Mouse (Mus musculus) kidney, postnatal 0 days (tissue): ENCODE measurements around the gene Cdk8. TPM values are rescaled to one million over a fixed set of nuclear protein-coding genes. Genes with fewer than 3 reads are reported as not detected.

Experiments used
- ATAC-seq: fragments of 200-750 bp; cut with Nextera tagmentation; replicated peaks from 2 replicates; pipeline ENCODE4 v1.8.0; 2017; ENCODE audit warnings: low read depth, moderate number of reproducible peaks, moderate TSS enrichment, moderate library complexity; ENCODE audit not compliant: low FRiP score
- DNase-seq: peaks from one replicate; pipeline ENCODE4 v3.0.0-alpha.2; 2016; ENCODE audit warnings: low spot score
- H3K27ac ChIP-seq: fragments of 300-500 bp; sonication (generic); 2 replicates; pipeline ENCODE4 v1.5.1; 2014; ENCODE audit warnings: mild to moderate bottlenecking
- H3K27me3 ChIP-seq: fragments of 300-500 bp; sonication (generic); 2 replicates; pipeline ENCODE4 v1.6.1; 2014; ENCODE audit warnings: low read length, mixed read lengths; ENCODE audit not compliant: insufficient read depth
- H3K36me3 ChIP-seq: fragments of 300-500 bp; sonication (generic); 2 replicates; pipeline ENCODE4 v1.6.1; 2014; ENCODE audit warnings: low read length, mixed read lengths; ENCODE audit not compliant: insufficient read depth
- H3K4me1 ChIP-seq: fragments of 300-500 bp; sonication (generic); replicated peaks from 2 replicates; pipeline ENCODE4 v1.6.1; 2014; ENCODE audit warnings: antibody characterized with exemption, low read length, mixed read lengths; ENCODE audit not compliant: insufficient read depth
- H3K4me2 ChIP-seq: fragments of 300-500 bp; sonication (generic); 2 replicates; pipeline ENCODE4 v1.6.1; 2014; ENCODE audit warnings: mild to moderate bottlenecking, low read length, moderate library complexity, mixed read lengths
- H3K4me3 ChIP-seq: fragments of 300-500 bp; sonication (generic); replicated peaks from 2 replicates; pipeline ENCODE4 v1.5.1; 2014; ENCODE audit warnings: low read depth, low read length
- H3K9ac ChIP-seq: fragments of 300-500 bp; sonication (generic); 2 replicates; pipeline ENCODE4 v1.6.1; 2014; ENCODE audit warnings: low read depth, low read length
- H3K9me3 ChIP-seq: fragments of 300-500 bp; sonication (generic); replicated peaks from 2 replicates; pipeline ENCODE4 v1.6.1; 2016; ENCODE audit warnings: low read length, inconsistent platforms, mixed read lengths
- CTCF ChIP-seq: IDR thresholded peaks from 2 replicates; pipeline ENCODE4 v1.5.1; 2016; ENCODE audit warnings: antibody characterized with exemption, low read depth, mild to moderate bottlenecking, moderate library complexity
- WGBS: fragments of 180-500 bp; shearing (Covaris S2); extraction: QIAGEN DNeasy Blood & Tissue Kit; methylation state at CpG from one replicate; pipeline ENCODE4 v1.1.7; 2014; 5-methylcytosine and 5-hydroxymethylcytosine counted together
- polyA plus RNA-seq: library from polyadenylated mRNA; unstranded; fragments of >200 nt; fragmentation: Nextera tagmentation; extraction: Ambion mirVana; gene quantifications from 2 replicates; pipeline ENCODE4 v1.2.1, GENCODE M21; 2015

The Cdk8 gene
- polyA plus RNA-seq, 1 experiment from 2014 or later, result 18.1 TPM

DNA sequence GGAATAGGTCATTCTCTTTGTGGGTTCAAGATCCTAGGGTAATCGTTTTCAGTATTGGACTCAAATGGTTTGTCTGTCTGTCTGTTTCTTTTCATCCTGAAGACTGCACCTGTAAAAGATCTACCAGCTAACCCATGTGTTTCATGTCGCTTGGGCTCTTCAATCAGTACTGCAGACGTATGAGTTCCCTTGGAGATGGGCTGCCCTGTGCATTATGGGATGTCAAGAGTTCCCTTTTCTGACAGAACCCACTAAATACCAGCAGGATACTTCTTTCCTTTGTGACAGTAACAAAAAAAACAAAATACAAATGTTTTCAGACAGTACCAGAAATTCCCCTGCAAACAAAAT lies 99.7 kb downstream of the Cdk8 start:
- Histone ChIP-seq H3K4me3 (no peak overlapping the region), H3K4me2 (no peak overlapping the region), H3K9me3 (no peaks in the 10 kb centered on the region), H3K4me1 (no peaks in the 10 kb centered on the region), H3K27ac (no peak overlapping the region), H3K27me3 (no peaks in the 10 kb centered on the region), H3K9ac (no peak overlapping the region), H3K36me3 (no peaks in the 10 kb centered on the region)
- TF ChIP-seq CTCF, result no peak
- DNase-seq, result no peak
- WGBS, result 32% methylated on average over 3 of the region's 3 CpGs
- ATAC-seq, result no peak

DNA sequence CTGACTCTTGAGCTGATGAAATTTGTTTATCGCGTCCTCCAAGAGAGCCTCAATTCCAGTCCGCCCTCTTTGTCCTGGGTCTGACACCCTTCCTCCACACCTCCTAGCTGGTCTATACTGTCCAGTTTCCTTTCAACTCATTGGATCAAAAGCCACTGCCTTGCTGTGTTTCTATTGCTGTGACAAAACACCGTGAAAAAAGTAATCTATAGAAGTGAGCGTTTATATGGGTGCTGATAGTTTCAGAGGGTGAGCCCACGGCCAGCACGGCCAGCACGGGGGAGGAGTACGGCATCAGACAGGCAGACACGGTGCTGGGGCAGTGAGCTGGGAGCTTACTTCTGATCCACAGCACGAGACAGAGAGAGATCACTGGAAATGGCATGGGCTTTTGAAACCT lies 100.1 kb downstream of the Cdk8 start:
- ATAC-seq (no peak), DNase-seq (no peak)
- no peak overlapping the region for H3K27ac ChIP-seq
- no peaks in the 10 kb centered on the region for H3K4me1 ChIP-seq
- H3K27me3 ChIP-seq, result no peaks in the 10 kb centered on the region
- H3K9me3 ChIP-seq, result no peaks in the 10 kb centered on the region
- no peak overlapping the region for H3K9ac ChIP-seq
- no peak overlapping the region for H3K4me2 ChIP-seq
- 65% methylated on average over 11 of the region's 11 CpGs for WGBS
- no peak for TF ChIP-seq CTCF
- no peaks in the 10 kb centered on the region for H3K36me3 ChIP-seq
- H3K4me3 ChIP-seq, result no peak overlapping the region

DNA sequence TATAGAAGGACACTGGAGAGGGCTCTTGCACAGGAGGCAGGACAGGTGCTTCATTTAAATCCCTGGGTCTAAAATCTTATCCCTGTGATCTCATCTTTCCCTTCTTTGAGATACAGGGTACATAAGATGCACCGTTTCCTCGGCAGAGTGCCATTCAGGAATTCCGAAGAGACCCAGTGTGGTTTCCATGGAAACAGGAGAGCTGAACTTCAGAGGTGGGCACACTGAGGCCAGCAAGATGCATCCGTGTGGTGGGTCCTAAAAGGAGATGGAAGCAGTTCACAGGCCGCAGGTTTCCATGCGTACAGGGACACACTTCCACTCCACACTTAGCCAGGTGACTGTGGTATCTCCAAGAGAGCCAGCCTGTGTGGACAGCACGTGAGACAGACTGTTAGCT lies 101.5 kb downstream of the Cdk8 start:
- no peaks in the 10 kb centered on the region for H3K27me3 ChIP-seq
- H3K4me3 ChIP-seq, result no peak overlapping the region
- WGBS, result 67% methylated on average over 7 of the region's 7 CpGs
- no peaks in the 10 kb centered on the region for H3K4me1 ChIP-seq
- H3K36me3 ChIP-seq, result no peaks in the 10 kb centered on the region
- TF ChIP-seq CTCF, result no peak
- DNase-seq (no peak), ATAC-seq (no peak)
- no peaks in the 10 kb centered on the region for H3K9me3 ChIP-seq
- H3K4me2 ChIP-seq, result no peak overlapping the region
- H3K27ac ChIP-seq, result no peak overlapping the region
- H3K9ac ChIP-seq, result no peak overlapping the region

DNA sequence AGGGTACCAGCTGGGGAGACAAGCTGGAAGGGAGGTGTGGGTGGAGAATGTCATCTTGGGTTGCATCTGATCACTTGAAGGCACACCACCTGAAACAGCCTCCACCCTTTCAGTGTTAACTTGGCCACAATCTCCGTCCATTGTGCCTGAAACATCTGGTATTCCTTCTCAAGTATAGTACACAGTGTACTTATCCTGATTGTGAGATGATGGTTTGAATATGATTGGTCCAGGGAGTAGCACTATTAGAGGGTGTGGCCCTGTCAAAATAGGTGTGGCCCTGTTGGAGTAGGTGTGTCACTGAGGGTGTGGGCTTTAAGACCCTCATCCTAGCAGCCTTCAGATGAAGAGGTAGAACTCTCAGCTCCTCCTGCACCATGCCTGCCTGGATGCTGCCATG lies 103.4 kb downstream of the Cdk8 start:
- no peaks in the 10 kb centered on the region for H3K27me3 ChIP-seq
- TF ChIP-seq CTCF, result no peak
- no peak overlapping the region for H3K9ac ChIP-seq
- no peaks in the 10 kb centered on the region for H3K4me1 ChIP-seq
- H3K4me2 ChIP-seq, result no peak overlapping the region
- DNase-seq, result no peak
- no peaks in the 10 kb centered on the region for H3K9me3 ChIP-seq
- no peak for ATAC-seq
- no peaks in the 10 kb centered on the region for H3K36me3 ChIP-seq
- 80% methylated on average over 1 of the region's 1 CpGs for WGBS
- H3K4me3 ChIP-seq, result no peak overlapping the region
- no peak overlapping the region for H3K27ac ChIP-seq

DNA sequence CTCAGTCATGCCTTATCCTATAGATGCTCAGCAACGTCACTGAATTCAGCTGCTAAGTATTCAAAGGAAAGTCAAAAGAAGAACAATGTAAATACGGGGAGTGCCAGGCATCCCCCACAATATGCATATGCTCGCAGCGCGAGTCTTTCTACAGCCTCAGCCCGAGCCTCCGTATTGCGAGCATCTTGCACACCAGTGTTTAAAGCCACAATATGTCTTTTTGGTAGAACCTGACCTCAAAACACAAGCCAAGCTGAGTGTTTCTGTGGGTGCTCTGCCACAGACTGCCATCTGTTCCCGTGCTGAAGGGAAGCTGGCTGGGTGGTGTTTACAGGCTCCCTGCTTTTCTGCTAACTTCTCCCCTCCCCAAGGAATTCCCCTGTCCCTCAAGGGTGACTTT lies 107.0 kb downstream of the Cdk8 start:
- Histone ChIP-seq H3K27ac (no peak overlapping the region), H3K9me3 (no peaks in the 10 kb centered on the region), H3K4me2 (no peak overlapping the region), H3K27me3 (no peaks in the 10 kb centered on the region), H3K9ac (no peak overlapping the region), H3K4me1 (no peaks in the 10 kb centered on the region), H3K36me3 (no peaks in the 10 kb centered on the region), H3K4me3 (no peak overlapping the region)
- DNase-seq (no peak), ATAC-seq (no peak)
- TF ChIP-seq CTCF, result no peak
- 65% methylated on average over 9 of the region's 9 CpGs for WGBS

DNA sequence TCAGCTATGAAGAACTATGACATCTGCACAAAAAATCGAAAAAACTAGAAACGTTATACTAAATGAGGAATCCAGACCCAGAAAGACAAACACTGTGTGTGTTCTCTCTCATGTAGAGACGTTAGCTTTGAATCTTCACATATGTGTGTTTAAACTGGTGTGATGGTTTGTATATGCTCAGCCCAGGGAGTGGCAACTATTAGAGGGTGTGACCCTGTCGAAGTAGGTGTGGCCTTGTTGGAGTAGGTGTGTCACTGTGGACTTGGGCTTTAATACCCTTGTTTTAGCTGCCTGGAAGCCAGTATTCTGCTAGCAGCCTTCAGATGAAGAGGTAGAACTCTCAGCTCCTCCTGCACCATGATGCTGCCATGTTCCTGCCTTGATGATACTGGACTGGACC lies 109.0 kb downstream of the Cdk8 start:
- DNase-seq (no peak), ATAC-seq (no peak)
- no peaks in the 10 kb centered on the region for H3K9me3 ChIP-seq
- no peak for TF ChIP-seq CTCF
- no peak overlapping the region for H3K4me3 ChIP-seq
- H3K27me3 ChIP-seq, result no peaks in the 10 kb centered on the region
- no peak overlapping the region for H3K9ac ChIP-seq
- H3K36me3 ChIP-seq, result no peaks in the 10 kb centered on the region
- 85% methylated on average over 4 of the region's 4 CpGs for WGBS
- H3K4me1 ChIP-seq, result no peaks in the 10 kb centered on the region
- H3K27ac ChIP-seq, result no peak overlapping the region
- no peak overlapping the region for H3K4me2 ChIP-seq

DNA sequence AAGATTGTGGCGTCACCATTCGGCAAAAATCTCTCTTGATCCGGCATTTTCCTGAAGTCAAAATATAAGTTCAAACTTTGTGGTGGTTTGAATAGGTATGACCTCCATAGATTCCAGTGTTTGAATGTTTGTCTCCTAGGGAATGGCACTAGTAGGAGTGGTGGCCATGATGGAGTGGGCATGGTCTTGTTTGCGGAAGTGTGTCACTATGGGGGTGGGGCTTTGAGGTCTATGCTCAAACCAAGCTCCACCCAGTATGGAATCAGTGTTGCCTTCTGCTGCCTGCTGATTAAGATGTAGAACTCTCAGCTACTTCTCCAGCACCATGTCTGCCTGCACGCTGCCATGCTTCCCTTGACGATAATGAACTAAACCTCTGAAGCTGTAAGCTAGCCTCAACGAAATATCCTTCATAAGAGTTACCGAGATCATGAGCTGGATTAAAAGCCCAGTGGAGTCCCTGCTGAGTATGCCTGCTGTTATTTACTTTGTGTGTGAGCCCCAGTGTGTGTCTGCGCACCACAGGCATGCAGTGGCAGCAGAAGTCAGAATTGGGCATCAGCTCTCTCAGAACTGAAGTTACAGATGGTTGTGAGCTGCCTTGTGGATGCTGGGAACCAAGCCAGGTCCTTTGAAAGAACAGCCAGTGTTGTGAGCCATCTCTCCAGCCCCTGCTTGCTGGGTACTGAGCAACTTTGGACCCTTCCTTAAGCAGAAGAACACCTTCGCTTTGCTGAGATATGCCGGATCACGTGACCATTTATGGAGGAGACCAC lies 114.1 kb downstream of the Cdk8 start:
- H3K4me3 ChIP-seq, result no peak overlapping the region
- TF ChIP-seq CTCF, result no peak
- H3K4me1 ChIP-seq, result no peaks in the 10 kb centered on the region
- no peak overlapping the region for H3K4me2 ChIP-seq
- no peak overlapping the region for H3K9ac ChIP-seq
- 90% methylated on average over 12 of the region's 12 CpGs for WGBS
- no peaks in the 10 kb centered on the region for H3K9me3 ChIP-seq
- DNase-seq, result no peak
- H3K36me3 ChIP-seq, result no peaks in the 10 kb centered on the region
- no peak for ATAC-seq
- H3K27me3 ChIP-seq, result no peaks in the 10 kb centered on the region
- H3K27ac ChIP-seq, result no peak overlapping the region
